Mouse (Mus musculus): Measurements from ENCODE around the gene Rbms3. TPM values are rescaled to one million over a fixed set of nuclear protein-coding genes. Genes with fewer than 3 reads are reported as not detected.

Gene Rbms3
- polyA plus RNA-seq, 1 experiment from 2014 or later, result 38.4 TPM

GRCm38 (mm10) chr9:116802602-116803001 is 827.1 kb downstream of the Rbms3 start:
- H3K27ac ChIP-seq (ENCODE audit: low read depth, low read length), result no peak overlapping the region
- H3K36me3 ChIP-seq (ENCODE audit: control insufficient read depth, insufficient read depth, low read length), result no peaks in the 10 kb centered on the region
- 83% methylated on average over 7 of the region's 7 CpGs for WGBS
- ATAC-seq (ENCODE audit: low FRiP score) (no peak), DNase-seq (ENCODE audit: low spot score) (no peak)
- H3K4me1 ChIP-seq (replicated peaks; ENCODE audit: control insufficient read depth, insufficient read depth, low read length), result peaks cover 3% of the 10 kb centered on the region; the same call in 1 of the 2 replicates
- H3K27me3 ChIP-seq (ENCODE audit: control insufficient read depth, insufficient read depth, low read length), result no peaks in the 10 kb centered on the region
- no peak overlapping the region for H3K9ac ChIP-seq (ENCODE audit: low read depth, low read length)
- no peak overlapping the region for H3K4me3 ChIP-seq (ENCODE audit: low read depth, low read length)
- no peaks in the 10 kb centered on the region for H3K9me3 ChIP-seq (ENCODE audit: control insufficient read depth, low read length)
- H3K4me2 ChIP-seq (replicated peaks; ENCODE audit: low read depth, low read length), result no peak overlapping the region

- Histone ChIP-seq H3K4me2 (replicated peaks; ENCODE audit: low read depth, low read length) (no peak overlapping the region), H3K4me1 (replicated peaks; ENCODE audit: control insufficient read depth, insufficient read depth, low read length) (no peaks in the 10 kb centered on the region), H3K27me3 (ENCODE audit: control insufficient read depth, insufficient read depth, low read length) (no peaks in the 10 kb centered on the region), H3K9ac (ENCODE audit: low read depth, low read length) (no peak overlapping the region), H3K9me3 (ENCODE audit: control insufficient read depth, low read length) (no peaks in the 10 kb centered on the region), H3K4me3 (ENCODE audit: low read depth, low read length) (no peak overlapping the region), H3K27ac (ENCODE audit: low read depth, low read length) (no peak overlapping the region), H3K36me3 (ENCODE audit: control insufficient read depth, insufficient read depth, low read length) (no peaks in the 10 kb centered on the region)
- 51% methylated on average over 2 of the region's 2 CpGs for WGBS
- DNase-seq (ENCODE audit: low spot score) (no peak), ATAC-seq (ENCODE audit: low FRiP score) (no peak)
These were observed 834.3 kb downstream of the Rbms3 start for GRCm38 (mm10) chr9:116795240-116795955.

GRCm38 (mm10) chr9:116791850-116792249 is 837.9 kb downstream of the Rbms3 start:
- Histone ChIP-seq H3K4me1 (replicated peaks; ENCODE audit: control insufficient read depth, insufficient read depth, low read length) (no peaks in the 10 kb centered on the region), H3K4me3 (ENCODE audit: low read depth, low read length) (no peak overlapping the region), H3K9ac (ENCODE audit: low read depth, low read length) (no peak overlapping the region), H3K4me2 (replicated peaks; ENCODE audit: low read depth, low read length) (no peak overlapping the region), H3K27me3 (ENCODE audit: control insufficient read depth, insufficient read depth, low read length) (no peaks in the 10 kb centered on the region), H3K9me3 (ENCODE audit: control insufficient read depth, low read length) (no peaks in the 10 kb centered on the region), H3K27ac (ENCODE audit: low read depth, low read length) (no peak overlapping the region), H3K36me3 (ENCODE audit: control insufficient read depth, insufficient read depth, low read length) (no peaks in the 10 kb centered on the region)
- WGBS, result 84% methylated on average over 7 of the region's 7 CpGs
- ATAC-seq (ENCODE audit: low FRiP score) (no peak), DNase-seq (ENCODE audit: low spot score) (no peak)

DNA sequence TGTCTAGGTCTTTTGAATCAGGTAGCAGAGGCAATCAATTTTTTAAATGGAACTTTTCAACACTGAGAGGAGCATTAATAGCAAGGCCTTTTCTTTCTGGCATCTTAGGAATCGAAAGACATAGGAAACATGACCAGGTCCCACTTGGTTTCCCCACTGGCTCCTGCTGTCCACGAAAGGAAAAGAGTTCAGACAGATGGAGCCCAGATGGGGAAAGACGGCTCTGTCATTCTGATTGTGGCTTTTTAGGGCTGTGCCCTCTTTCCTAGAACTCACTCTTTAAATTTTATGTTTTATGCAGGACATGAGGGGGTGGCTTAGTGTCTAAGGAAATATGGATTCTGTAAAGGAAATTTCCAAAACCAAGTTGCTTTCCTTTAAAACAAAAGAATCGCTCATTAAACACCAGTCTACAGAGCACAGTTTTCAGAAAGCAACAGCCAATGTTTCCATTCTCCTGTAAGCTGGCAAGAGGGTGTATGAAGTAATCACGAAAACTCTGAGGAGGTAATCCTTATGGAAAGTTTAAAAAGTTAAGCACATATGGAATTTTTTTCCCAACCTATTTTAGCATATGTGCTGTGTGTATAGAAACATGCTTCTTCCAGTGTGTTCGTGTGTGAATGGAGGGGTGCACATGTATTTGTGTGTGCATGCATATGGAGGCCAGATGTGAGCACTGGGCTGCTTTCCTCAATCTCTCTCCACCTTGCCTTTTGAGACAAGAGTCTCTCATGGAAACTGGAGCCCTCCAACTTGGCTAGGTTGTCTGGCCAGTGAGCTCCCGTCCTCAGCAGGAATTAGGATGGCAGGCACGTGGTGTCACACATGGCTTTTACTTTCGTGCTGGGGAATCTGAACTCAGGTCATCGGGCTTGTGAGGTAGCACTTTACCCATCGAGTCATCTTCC is 843.3 kb downstream of the Rbms3 start:
- no peak overlapping the region for H3K4me3 ChIP-seq (ENCODE audit: low read depth, low read length)
- H3K9ac ChIP-seq (ENCODE audit: low read depth, low read length), result no peak overlapping the region
- DNase-seq (ENCODE audit: low spot score), result no peak
- WGBS, result 65% methylated on average over 11 of the region's 11 CpGs
- no peak overlapping the region for H3K27ac ChIP-seq (ENCODE audit: low read depth, low read length)
- no peaks in the 10 kb centered on the region for H3K4me1 ChIP-seq (replicated peaks; ENCODE audit: control insufficient read depth, insufficient read depth, low read length)
- no peaks in the 10 kb centered on the region for H3K27me3 ChIP-seq (ENCODE audit: control insufficient read depth, insufficient read depth, low read length)
- H3K9me3 ChIP-seq (ENCODE audit: control insufficient read depth, low read length), result no peaks in the 10 kb centered on the region
- H3K36me3 ChIP-seq (ENCODE audit: control insufficient read depth, insufficient read depth, low read length), result no peaks in the 10 kb centered on the region
- H3K4me2 ChIP-seq (replicated peaks; ENCODE audit: low read depth, low read length), result no peak overlapping the region
- ATAC-seq (ENCODE audit: low FRiP score), result no peak

- no peak for DNase-seq (ENCODE audit: low spot score)
- 60% methylated on average over 3 of the region's 3 CpGs for WGBS
- H3K4me1 ChIP-seq (replicated peaks; ENCODE audit: control insufficient read depth, insufficient read depth, low read length), result no peaks in the 10 kb centered on the region
These were observed 857.9 kb downstream of the Rbms3 start for GRCm38 (mm10) chr9:116771820-116772219.

GRCm38 (mm10) chr9:116769358-116770054 is 860.2 kb downstream of the Rbms3 start:
- no peak for DNase-seq (ENCODE audit: low spot score)
- H3K9ac ChIP-seq (ENCODE audit: low read depth, low read length), result no peak overlapping the region
- H3K4me1 ChIP-seq (replicated peaks; ENCODE audit: control insufficient read depth, insufficient read depth, low read length), result no peaks in the 10 kb centered on the region
- no peaks in the 10 kb centered on the region for H3K36me3 ChIP-seq (ENCODE audit: control insufficient read depth, insufficient read depth, low read length)
- no peaks in the 10 kb centered on the region for H3K9me3 ChIP-seq (ENCODE audit: control insufficient read depth, low read length)
- H3K4me2 ChIP-seq (replicated peaks; ENCODE audit: low read depth, low read length), result no peak overlapping the region
- 48% methylated on average over 12 of the region's 12 CpGs for WGBS
- no peak overlapping the region for H3K27ac ChIP-seq (ENCODE audit: low read depth, low read length)
- H3K27me3 ChIP-seq (ENCODE audit: control insufficient read depth, insufficient read depth, low read length), result no peaks in the 10 kb centered on the region
- no peak overlapping the region for H3K4me3 ChIP-seq (ENCODE audit: low read depth, low read length)
- no peak for ATAC-seq (ENCODE audit: low FRiP score)

More at GRCm38 (mm10) chr9:116771820-116772219, 857.9 kb downstream of the Rbms3 start:
- Histone ChIP-seq H3K27ac (ENCODE audit: low read depth, low read length) (no peak overlapping the region), H3K36me3 (ENCODE audit: control insufficient read depth, insufficient read depth, low read length) (no peaks in the 10 kb centered on the region), H3K9me3 (ENCODE audit: control insufficient read depth, low read length) (no peaks in the 10 kb centered on the region), H3K9ac (ENCODE audit: low read depth, low read length) (no peak overlapping the region), H3K4me2 (replicated peaks; ENCODE audit: low read depth, low read length) (no peak overlapping the region), H3K4me3 (ENCODE audit: low read depth, low read length) (no peak overlapping the region), H3K27me3 (ENCODE audit: control insufficient read depth, insufficient read depth, low read length) (no peaks in the 10 kb centered on the region)
- ATAC-seq (ENCODE audit: low FRiP score), result no peak

DNA sequence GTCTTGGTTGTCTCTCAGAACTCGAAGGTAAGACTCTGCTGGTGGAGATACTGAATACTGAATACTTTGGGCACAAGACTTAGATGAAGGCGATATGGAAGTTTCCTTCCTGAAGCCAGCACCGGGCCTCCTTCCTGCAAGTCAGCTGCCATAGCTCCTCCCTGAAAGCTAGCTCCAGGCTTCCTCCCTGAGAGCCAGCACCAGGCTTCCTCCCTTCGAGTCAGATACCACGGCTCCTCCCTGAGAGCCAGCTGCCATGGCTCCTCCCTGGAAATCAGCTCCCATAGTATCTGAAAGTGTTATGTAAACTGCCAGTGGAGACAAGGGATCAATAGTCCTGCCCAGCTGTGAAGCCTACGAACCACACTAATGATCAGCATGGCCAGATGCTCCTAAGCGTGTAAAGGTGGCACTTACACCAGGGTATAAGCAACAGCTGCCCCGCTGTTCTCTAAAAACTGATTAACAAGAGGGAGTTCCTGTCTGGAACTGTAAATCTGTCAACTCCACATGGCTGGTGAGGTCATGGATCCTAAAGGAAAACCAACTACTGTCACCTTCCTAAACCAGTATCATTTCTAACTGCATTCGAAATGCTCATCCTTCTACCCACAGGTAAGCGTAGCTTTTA is 867.2 kb downstream of the Rbms3 start:
- H3K4me2 ChIP-seq (replicated peaks; ENCODE audit: low read depth, low read length), result no peak overlapping the region
- no peaks in the 10 kb centered on the region for H3K4me1 ChIP-seq (replicated peaks; ENCODE audit: control insufficient read depth, insufficient read depth, low read length)
- H3K9me3 ChIP-seq (ENCODE audit: control insufficient read depth, low read length), result no peaks in the 10 kb centered on the region
- no peaks in the 10 kb centered on the region for H3K36me3 ChIP-seq (ENCODE audit: control insufficient read depth, insufficient read depth, low read length)
- no peak overlapping the region for H3K9ac ChIP-seq (ENCODE audit: low read depth, low read length)
- no peak for DNase-seq (ENCODE audit: low spot score)
- no peak overlapping the region for H3K4me3 ChIP-seq (ENCODE audit: low read depth, low read length)
- ATAC-seq (ENCODE audit: low FRiP score), result no peak
- WGBS, result 67% methylated on average over 10 of the region's 10 CpGs
- H3K27ac ChIP-seq (ENCODE audit: low read depth, low read length), result no peak overlapping the region
- H3K27me3 ChIP-seq (ENCODE audit: control insufficient read depth, insufficient read depth, low read length), result no peaks in the 10 kb centered on the region

DNA sequence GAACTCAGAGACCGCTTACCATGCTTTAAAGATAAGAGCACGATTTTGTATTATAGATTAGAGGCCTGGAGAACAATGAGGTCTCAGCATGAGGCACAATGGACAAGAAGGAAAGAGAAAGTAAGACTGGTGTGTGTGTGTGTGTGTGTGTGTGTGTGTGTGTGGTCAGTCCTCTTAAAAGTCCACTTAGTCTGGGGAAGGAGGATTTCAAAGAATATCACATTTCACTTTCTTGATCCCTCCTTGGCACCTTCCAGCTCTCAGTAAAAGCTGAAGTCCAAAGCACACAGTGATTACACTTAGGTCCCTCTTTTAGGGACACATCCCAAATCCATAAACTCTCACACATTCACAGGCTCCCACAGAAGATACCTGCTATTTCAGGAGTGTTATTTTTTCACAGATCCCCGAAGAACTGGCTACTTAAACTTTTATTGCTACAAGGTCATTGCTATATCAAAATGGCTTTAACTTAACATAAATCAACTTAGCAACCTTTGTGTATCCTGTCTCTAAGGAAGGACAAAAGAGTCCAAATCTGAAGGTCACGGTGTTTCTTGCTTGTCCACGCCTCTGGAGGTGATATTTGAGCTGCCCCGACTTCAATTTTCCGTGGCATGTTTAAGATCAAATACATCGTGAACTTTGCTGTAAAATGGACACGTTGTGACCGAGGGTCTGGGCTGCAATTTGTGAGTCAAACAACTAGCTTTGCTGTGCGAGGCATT is 880.7 kb downstream of the Rbms3 start:
- no peak overlapping the region for H3K27ac ChIP-seq (ENCODE audit: low read depth, low read length)
- ATAC-seq (ENCODE audit: low FRiP score) (no peak), DNase-seq (ENCODE audit: low spot score) (peak; percentile 32)
- no peaks in the 10 kb centered on the region for H3K9me3 ChIP-seq (ENCODE audit: control insufficient read depth, low read length)
- no peaks in the 10 kb centered on the region for H3K36me3 ChIP-seq (ENCODE audit: control insufficient read depth, insufficient read depth, low read length)
- H3K4me1 ChIP-seq (replicated peaks; ENCODE audit: control insufficient read depth, insufficient read depth, low read length), result no peaks in the 10 kb centered on the region
- no peak overlapping the region for H3K9ac ChIP-seq (ENCODE audit: low read depth, low read length)
- 35% methylated on average over 11 of the region's 11 CpGs for WGBS
- H3K4me3 ChIP-seq (ENCODE audit: low read depth, low read length), result no peak overlapping the region
- no peaks in the 10 kb centered on the region for H3K27me3 ChIP-seq (ENCODE audit: control insufficient read depth, insufficient read depth, low read length)
- H3K4me2 ChIP-seq (replicated peaks; ENCODE audit: low read depth, low read length), result no peak overlapping the region
